Mouse (Mus musculus) erythroblast, embryonic 14.5 days (primary cell): ENCODE results near the gene Slc12a6.

ENCODE experiments used
- GATA1 ChIP-seq: IDR thresholded peaks from 2 replicates; pipeline ENCODE4 v1.6.1; 2012; ENCODE audit warnings: low read length, inconsistent platforms, mixed read lengths
- TAL1 ChIP-seq: IDR thresholded peaks from 3 replicates; pipeline ENCODE4 v1.6.1; 2012; ENCODE audit warnings: low read length, inconsistent platforms, mixed read lengths

GRCm38 (mm10) chr2:112360781-112361169, 95.2 kb downstream of the Slc12a6 start:
- TF ChIP-seq GATA1 (no peak), TAL1 (no peak)
